Mouse (Mus musculus) ES-Bruce4 (cell line): ENCODE data around the gene Exoc4.

ENCODE experiments used
- CTCF ChIP-seq: IDR thresholded peaks from one replicate; pipeline ENCODE4 v1.8.1; 2011; ENCODE audit warnings: low read depth, low read length
- EP300 ChIP-seq: IDR thresholded peaks from 2 replicates; pipeline ENCODE4 v1.6.1; 2011; ENCODE audit warnings: low read depth, low read length; ENCODE audit not compliant: insufficient read depth
- POLR2A ChIP-seq: IDR thresholded peaks from one replicate; pipeline ENCODE4 v1.8.1; 2011; ENCODE audit warnings: low read length; ENCODE audit not compliant: insufficient read depth

- TF ChIP-seq CTCF = no peak
- no peak for TF ChIP-seq POLR2A
- TF ChIP-seq EP300 = no peak
These were observed 205.5 kb downstream of the Exoc4 start for GRCm38 (mm10) chr6:33454354-33454753.
